Mouse (Mus musculus): ENCODE measurements at regions not wholly inside any gene's neighbourhood (a gene's known extent, or its start where the extent isn't known, plus 50 kb on each side); places are given as distances from the start of the nearest gene placed in this dataset.
"Not testable (repeated sequence)": the region's sequence is repeated elsewhere in the genome, so short reads cannot be mapped to it uniquely, and the experiment has no call there.

- Histone ChIP-seq H3K4me3 (ENCODE audit: low read depth, low read length) (no peak overlapping the region), H3K4me1 (replicated peaks; ENCODE audit: control insufficient read depth, insufficient read depth, low read length) (no peaks in the 10 kb centered on the region), H3K27me3 (ENCODE audit: control insufficient read depth, insufficient read depth, low read length) (no peaks in the 10 kb centered on the region), H3K4me2 (replicated peaks; ENCODE audit: low read depth, low read length) (no peak overlapping the region), H3K27ac (ENCODE audit: low read depth, low read length) (no peak overlapping the region), H3K9ac (ENCODE audit: low read depth, low read length) (no peak overlapping the region), H3K36me3 (ENCODE audit: control insufficient read depth, insufficient read depth, low read length) (no peaks in the 10 kb centered on the region), H3K9me3 (ENCODE audit: control insufficient read depth, low read length) (no peaks in the 10 kb centered on the region)
- DNase-seq (ENCODE audit: low spot score) = no peak
- no peak for ATAC-seq (ENCODE audit: low FRiP score)
- WGBS = 94% methylated on average over 4 of the region's 4 CpGs
These were observed 606.2 kb upstream of the Gpc5 start for GRCm38 (mm10) chr14:114485781-114486180.

GRCm38 (mm10) chr14:114493371-114493770 lies 598.6 kb upstream of the Gpc5 start:
- H3K27ac ChIP-seq (ENCODE audit: low read depth, low read length); H3K4me3 ChIP-seq (ENCODE audit: low read depth, low read length); H3K9me3 ChIP-seq (ENCODE audit: control insufficient read depth, low read length); H3K9ac ChIP-seq (ENCODE audit: low read depth, low read length); H3K4me2 ChIP-seq (replicated peaks; ENCODE audit: low read depth, low read length); H3K36me3 ChIP-seq (ENCODE audit: control insufficient read depth, insufficient read depth, low read length); ATAC-seq (ENCODE audit: low FRiP score); H3K27me3 ChIP-seq (ENCODE audit: control insufficient read depth, insufficient read depth, low read length); H3K4me1 ChIP-seq (replicated peaks; ENCODE audit: control insufficient read depth, insufficient read depth, low read length); DNase-seq (ENCODE audit: low spot score): not testable (repeated sequence)
- WGBS = 92% methylated on average over 3 of the region's 3 CpGs

GRCm38 (mm10) chr14:114504976-114505375 lies 587.0 kb upstream of the Gpc5 start:
- Histone ChIP-seq H3K9ac (ENCODE audit: low read depth, low read length) (no peak overlapping the region), H3K9me3 (ENCODE audit: control insufficient read depth, low read length) (no peaks in the 10 kb centered on the region), H3K27me3 (ENCODE audit: control insufficient read depth, insufficient read depth, low read length) (no peaks in the 10 kb centered on the region), H3K4me1 (replicated peaks; ENCODE audit: control insufficient read depth, insufficient read depth, low read length) (no peaks in the 10 kb centered on the region), H3K36me3 (ENCODE audit: control insufficient read depth, insufficient read depth, low read length) (no peaks in the 10 kb centered on the region), H3K4me2 (replicated peaks; ENCODE audit: low read depth, low read length) (no peak overlapping the region), H3K4me3 (ENCODE audit: low read depth, low read length) (no peak overlapping the region), H3K27ac (ENCODE audit: low read depth, low read length) (no peak overlapping the region)
- no peak for ATAC-seq (ENCODE audit: low FRiP score)
- DNase-seq (ENCODE audit: low spot score) = no peak

GRCm38 (mm10) chr14:114547910-114548680 lies 543.9 kb upstream of the Gpc5 start:
- 89% methylated on average over 4 of the region's 4 CpGs for WGBS
- H3K4me1 ChIP-seq (replicated peaks; ENCODE audit: control insufficient read depth, insufficient read depth, low read length) = no peaks in the 10 kb centered on the region
- H3K27me3 ChIP-seq (ENCODE audit: control insufficient read depth, insufficient read depth, low read length) = no peaks in the 10 kb centered on the region
- H3K9me3 ChIP-seq (ENCODE audit: control insufficient read depth, low read length) = no peaks in the 10 kb centered on the region
- DNase-seq (ENCODE audit: low spot score) (no peak), ATAC-seq (ENCODE audit: low FRiP score) (no peak)
- no peak overlapping the region for H3K27ac ChIP-seq (ENCODE audit: low read depth, low read length)
- H3K36me3 ChIP-seq (ENCODE audit: control insufficient read depth, insufficient read depth, low read length) = no peaks in the 10 kb centered on the region
- H3K4me2 ChIP-seq (replicated peaks; ENCODE audit: low read depth, low read length) = no peak overlapping the region
- H3K9ac ChIP-seq (ENCODE audit: low read depth, low read length) = no peak overlapping the region
- H3K4me3 ChIP-seq (ENCODE audit: low read depth, low read length) = no peak overlapping the region

GRCm38 (mm10) chr14:114549101-114549500 lies 542.9 kb upstream of the Gpc5 start:
- H3K4me1 ChIP-seq (replicated peaks; ENCODE audit: control insufficient read depth, insufficient read depth, low read length) = no peaks in the 10 kb centered on the region
- WGBS = 91% methylated on average over 1 of the region's 1 CpGs

GRCm38 (mm10) chr14:114566411-114567030 lies 525.5 kb upstream of the Gpc5 start:
- peak; percentile 22; the same call in 1 of the 2 replicates for ATAC-seq (ENCODE audit: low FRiP score)
- H3K36me3 ChIP-seq (ENCODE audit: control insufficient read depth, insufficient read depth, low read length) = no peaks in the 10 kb centered on the region
- peak; percentile 40 for DNase-seq (ENCODE audit: low spot score)
- WGBS = 51% methylated on average over 4 of the region's 4 CpGs
- H3K4me2 ChIP-seq (replicated peaks; ENCODE audit: low read depth, low read length) = no peak overlapping the region
- no peak overlapping the region for H3K9ac ChIP-seq (ENCODE audit: low read depth, low read length)
- H3K27ac ChIP-seq (ENCODE audit: low read depth, low read length) = no peak overlapping the region
- H3K4me1 ChIP-seq (replicated peaks; ENCODE audit: control insufficient read depth, insufficient read depth, low read length) = no peaks in the 10 kb centered on the region
- H3K27me3 ChIP-seq (ENCODE audit: control insufficient read depth, insufficient read depth, low read length) = no peaks in the 10 kb centered on the region
- no peaks in the 10 kb centered on the region for H3K9me3 ChIP-seq (ENCODE audit: control insufficient read depth, low read length)
- H3K4me3 ChIP-seq (ENCODE audit: low read depth, low read length) = no peak overlapping the region

More at GRCm38 (mm10) chr14:114549101-114549500, 542.9 kb upstream of the Gpc5 start:
- no peaks in the 10 kb centered on the region for H3K27me3 ChIP-seq (ENCODE audit: control insufficient read depth, insufficient read depth, low read length)
- no peak overlapping the region for H3K4me3 ChIP-seq (ENCODE audit: low read depth, low read length)
- no peak overlapping the region for H3K4me2 ChIP-seq (replicated peaks; ENCODE audit: low read depth, low read length)
- no peaks in the 10 kb centered on the region for H3K36me3 ChIP-seq (ENCODE audit: control insufficient read depth, insufficient read depth, low read length)
- no peak for DNase-seq (ENCODE audit: low spot score)
- ATAC-seq (ENCODE audit: low FRiP score) = no peak
- no peak overlapping the region for H3K27ac ChIP-seq (ENCODE audit: low read depth, low read length)
- H3K9me3 ChIP-seq (ENCODE audit: control insufficient read depth, low read length) = no peaks in the 10 kb centered on the region
- no peak overlapping the region for H3K9ac ChIP-seq (ENCODE audit: low read depth, low read length)

GRCm38 (mm10) chr14:114567673-114568309 lies 524.2 kb upstream of the Gpc5 start:
- WGBS = 21% methylated on average over 14 of the region's 14 CpGs
- Histone ChIP-seq H3K4me1 (replicated peaks; ENCODE audit: control insufficient read depth, insufficient read depth, low read length) (no peaks in the 10 kb centered on the region), H3K4me2 (replicated peaks; ENCODE audit: low read depth, low read length) (peak overlapping the region; percentile 29), H3K4me3 (ENCODE audit: low read depth, low read length) (no peak overlapping the region), H3K36me3 (ENCODE audit: control insufficient read depth, insufficient read depth, low read length) (no peaks in the 10 kb centered on the region), H3K9ac (ENCODE audit: low read depth, low read length) (no peak overlapping the region), H3K9me3 (ENCODE audit: control insufficient read depth, low read length) (no peaks in the 10 kb centered on the region), H3K27me3 (ENCODE audit: control insufficient read depth, insufficient read depth, low read length) (no peaks in the 10 kb centered on the region), H3K27ac (ENCODE audit: low read depth, low read length) (no peak overlapping the region)
- DNase-seq (ENCODE audit: low spot score) (peak; percentile 87), ATAC-seq (ENCODE audit: low FRiP score) (peak; percentile 73)

- no peak overlapping the region for H3K4me3 ChIP-seq (ENCODE audit: low read depth, low read length)
- H3K9ac ChIP-seq (ENCODE audit: low read depth, low read length) = no peak overlapping the region
- H3K27ac ChIP-seq (ENCODE audit: low read depth, low read length) = no peak overlapping the region
- H3K27me3 ChIP-seq (ENCODE audit: control insufficient read depth, insufficient read depth, low read length) = no peaks in the 10 kb centered on the region
- ATAC-seq (ENCODE audit: low FRiP score) (peak; percentile 88), DNase-seq (ENCODE audit: low spot score) (peak; percentile 20)
- H3K4me1 ChIP-seq (replicated peaks; ENCODE audit: control insufficient read depth, insufficient read depth, low read length) = no peaks in the 10 kb centered on the region
- WGBS = 21% methylated on average over 4 of the region's 4 CpGs
- H3K4me2 ChIP-seq (replicated peaks; ENCODE audit: low read depth, low read length) = no peak overlapping the region
- no peaks in the 10 kb centered on the region for H3K36me3 ChIP-seq (ENCODE audit: control insufficient read depth, insufficient read depth, low read length)
- H3K9me3 ChIP-seq (ENCODE audit: control insufficient read depth, low read length) = no peaks in the 10 kb centered on the region
These were observed 504.5 kb upstream of the Gpc5 start for GRCm38 (mm10) chr14:114587367-114588064.

All from hindbrain, embryonic 11.5 days (tissue).